Mouse (Mus musculus) ES-E14 (cell line): ENCODE data around the gene Six3. TPM values are rescaled to one million over a fixed set of nuclear protein-coding genes. Genes with fewer than 3 reads are reported as not detected.

Experiments
- DNase-seq: peaks from one replicate; pipeline ENCODE4 v3.0.0-alpha.2; 2013; ENCODE audit warnings: low read depth, low spot score
- H3K27ac ChIP-seq: 2 replicates; pipeline ENCODE4 v1.5.1; 2012; ENCODE audit warnings: low read depth, mild to moderate bottlenecking, low read length, moderate library complexity, mixed read lengths; ENCODE audit not compliant: poor library complexity, insufficient read depth, severe bottlenecking
- H3K36me3 ChIP-seq: 2 replicates; pipeline ENCODE4 v1.6.1; 2012; ENCODE audit warnings: mild to moderate bottlenecking, low read length, moderate library complexity, mixed read lengths; ENCODE audit not compliant: control insufficient read depth, poor library complexity, insufficient read depth, severe bottlenecking
- H3K4me1 ChIP-seq, 2 experiments: fragments of 150-350 bp in 1 of 2; sonication (generic) in 1 of 2; 2 replicates each; pipeline ENCODE4 v1.6.1; 2012; ENCODE audit warnings: low read length in 2 of 2, mild to moderate bottlenecking in 1 of 2, mixed read lengths in 1 of 2; ENCODE audit not compliant: control insufficient read depth in 2 of 2, insufficient read depth in 2 of 2, poor library complexity in 1 of 2
- H3K4me3 ChIP-seq, 2 experiments: fragments of 150-350 bp in 1 of 2; sonication (generic) in 1 of 2; 2 replicates each; pipeline ENCODE4 v1.5.1; 2012; ENCODE audit warnings: low read length in 2 of 2, low read depth in 1 of 2, mild to moderate bottlenecking in 1 of 2, mixed read lengths in 1 of 2; ENCODE audit not compliant: insufficient read depth in 1 of 2, poor library complexity in 1 of 2, severe bottlenecking in 1 of 2
- H3K9ac ChIP-seq: 2 replicates; pipeline ENCODE4 v1.6.1; 2012; ENCODE audit warnings: low read depth, mild to moderate bottlenecking, low read length, mixed read lengths; ENCODE audit not compliant: poor library complexity, insufficient read depth, severe bottlenecking
- H3K9me3 ChIP-seq: fragments of 150-350 bp; sonication (generic); 2 replicates; pipeline ENCODE4 v1.6.1; 2012; ENCODE audit warnings: low read depth, mild to moderate bottlenecking, low read length; ENCODE audit not compliant: control insufficient read depth, insufficient read depth
- CHD2 ChIP-seq: IDR thresholded peaks from 2 replicates; pipeline ENCODE4 v1.6.1; 2014; ENCODE audit warnings: mild to moderate bottlenecking, low read depth, low read length, inconsistent platforms
- HCFC1 ChIP-seq: IDR thresholded peaks from 2 replicates; pipeline ENCODE4 v1.6.1; 2012; ENCODE audit warnings: low read length, inconsistent platforms, borderline replicate concordance; ENCODE audit not compliant: insufficient read depth
- MAFK ChIP-seq: IDR thresholded peaks from 2 replicates; pipeline ENCODE4 v1.6.1; 2014; ENCODE audit warnings: mild to moderate bottlenecking, low read depth, low read length, inconsistent platforms; ENCODE audit not compliant: insufficient read depth
- ZC3H11A ChIP-seq: IDR thresholded peaks from 2 replicates; pipeline ENCODE4 v1.6.1; 2012; ENCODE audit warnings: low read depth, mild to moderate bottlenecking, inconsistent platforms, low read length, borderline replicate concordance
- ZNF384 ChIP-seq: IDR thresholded peaks from 2 replicates; pipeline ENCODE4 v1.6.1; 2012; ENCODE audit warnings: low read depth, low read length, inconsistent platforms
- in situ Hi-C, 2 experiments: fragments of 600-800 bp; cut with MboI; formaldehyde crosslinking; loops; one replicate each; pipeline ENCODE4 v1.15.1; 2025; ENCODE audit warnings: low sequenced_read_pairs in 2 of 2, inconsistent platforms in 1 of 2; ENCODE audit not compliant: unreplicated experiment in 2 of 2
- total RNA-seq: library from RNA; depleted of rRNA; stranded (reverse); fragments of 300-350 nt; gene quantifications from 2 replicates; pipeline ENCODE4 v1.2.3, GENCODE M21; 2012

Gene Six3
- total RNA-seq, 1 experiment = not detected

- in situ Hi-C loops = loop anchor here in 1 of 2 experiments (5.0 kb wide), 1 partner anchor 77 kb away; the partner anchor contains the start of gene Six2
- DNase-seq = no peak
- Histone ChIP-seq H3K9ac (no peak overlapping the region), H3K4me3 (no peak overlapping the region), H3K36me3 (no peaks in the 10 kb centered on the region), H3K4me1 (peaks cover 2 to 10% of the 10 kb centered on the region in 2 experiments; a peak in 3 of 4 replicates), H3K27ac (no peak overlapping the region), H3K9me3 (no peaks in the 10 kb centered on the region)
- TF ChIP-seq CHD2 = no peak
- TF ChIP-seq ZC3H11A = no peak
- no peak for TF ChIP-seq HCFC1
- no peak for TF ChIP-seq MAFK
- TF ChIP-seq ZNF384 = no peak
Observed at GRCm38 (mm10) chr17:85610393-85611115, 2.9 kb upstream of the Six3 start.

GRCm38 (mm10) chr17:85611521-85612515 lies 1.6 kb upstream of the Six3 start:
- Histone ChIP-seq H3K9ac (no peak overlapping the region), H3K9me3 (no peaks in the 10 kb centered on the region), H3K36me3 (no peaks in the 10 kb centered on the region), H3K4me3 (no peak overlapping the region), H3K27ac (no peak overlapping the region), H3K4me1 (peaks cover 2 to 10% of the 10 kb centered on the region in 2 experiments; a peak in 3 of 4 replicates)
- DNase-seq = no peak
- no peak for TF ChIP-seq CHD2
- no peak for TF ChIP-seq MAFK
- no peak for TF ChIP-seq ZNF384
- no peak for TF ChIP-seq ZC3H11A
- no peak for TF ChIP-seq HCFC1
- in situ Hi-C loops = loop anchor here in 1 of 2 experiments (5.0 kb wide), 1 partner anchor 75 kb away; the partner anchor contains the start of gene Six2

- in situ Hi-C loops = loop anchor here in 1 of 2 experiments (5.0 kb wide), 1 partner anchor 75 kb away; the partner anchor contains the start of gene Six2
- no peak for DNase-seq
Observed at GRCm38 (mm10) chr17:85612526-85613265, 712 bp upstream of the Six3 start.

More at GRCm38 (mm10) chr17:85612526-85613265, 712 bp upstream of the Six3 start:
- Histone ChIP-seq H3K4me3 (no peak overlapping the region), H3K9me3 (no peaks in the 10 kb centered on the region), H3K36me3 (no peaks in the 10 kb centered on the region), H3K9ac (no peak overlapping the region), H3K4me1 (peaks cover 0 to 10% of the 10 kb centered on the region in 2 experiments; a peak in 2 of 4 replicates), H3K27ac (no peak overlapping the region)
- TF ChIP-seq MAFK = no peak
- TF ChIP-seq HCFC1 = no peak
- no peak for TF ChIP-seq ZC3H11A
- no peak for TF ChIP-seq ZNF384
- TF ChIP-seq CHD2 = no peak
